Mouse (Mus musculus) heart, postnatal 0 days (tissue): ENCODE measurements at regions not wholly inside any gene's neighbourhood (a gene's known extent, or its start where the extent isn't known, plus 50 kb on each side); places are given as distances from the start of the nearest gene placed in this dataset.

Source experiments
- CTCF ChIP-seq: IDR thresholded peaks from 2 replicates; pipeline ENCODE4 v1.5.1; 2016; ENCODE audit warnings: antibody characterized with exemption, control low read depth, low read depth
- EP300 ChIP-seq: IDR thresholded peaks from 2 replicates; pipeline ENCODE4 v1.6.1; 2016; ENCODE audit warnings: antibody characterized with exemption, low read depth

DNA sequence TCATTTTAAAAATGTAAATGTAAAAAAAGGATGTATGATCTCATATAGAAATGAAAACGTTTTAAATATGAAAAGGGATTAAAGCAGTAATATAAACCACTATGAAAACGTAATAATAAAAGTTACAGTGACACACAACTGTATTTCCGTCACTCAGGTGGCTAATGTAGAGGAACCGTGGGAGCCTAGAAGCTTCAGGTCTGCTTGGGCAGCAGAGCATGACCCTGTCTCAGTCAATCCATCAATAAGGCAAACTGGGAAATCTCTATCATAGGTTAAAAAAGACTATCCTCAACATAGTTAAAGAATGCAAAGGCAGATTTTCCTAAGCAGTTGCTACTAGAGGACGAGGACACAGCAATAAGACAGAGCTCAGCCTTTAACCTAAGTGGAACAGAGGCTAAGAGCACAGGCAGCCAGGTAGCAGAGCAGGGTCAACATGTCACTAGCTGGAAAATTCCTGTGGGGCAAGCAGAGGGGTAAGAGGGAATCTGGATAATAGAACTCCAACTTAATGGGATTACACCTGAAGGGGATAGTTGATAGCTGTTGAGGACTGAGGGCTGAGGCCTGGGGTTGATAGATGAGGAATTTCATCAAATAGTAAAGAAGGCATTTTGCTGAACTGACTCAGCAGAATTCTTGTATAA is 93.6 kb downstream of the 1190002N15Rik start:
- TF ChIP-seq CTCF = no peak
- no peak for TF ChIP-seq EP300
